Mouse (Mus musculus) inflammation-experienced regulatory T-cells, adult 6 months (primary cell): ENCODE results near the gene Gpx8. TPM values are rescaled to one million over a fixed set of nuclear protein-coding genes. Genes with fewer than 3 reads are reported as not detected.

Experiments used
- ATAC-seq: one replicate; pipeline ENCODE4 v1.8.0; 2017
- polyA plus RNA-seq, 3 experiments: library from polyadenylated mRNA; unstranded; fragments of 100-300 nt; shearing (Covaris generic); gene quantifications; one replicate each; pipeline ENCODE4 v1.2.1; 2017

Gene Gpx8
- polyA plus RNA-seq, 3 experiments from 2014 or later, result not detected

DNA sequence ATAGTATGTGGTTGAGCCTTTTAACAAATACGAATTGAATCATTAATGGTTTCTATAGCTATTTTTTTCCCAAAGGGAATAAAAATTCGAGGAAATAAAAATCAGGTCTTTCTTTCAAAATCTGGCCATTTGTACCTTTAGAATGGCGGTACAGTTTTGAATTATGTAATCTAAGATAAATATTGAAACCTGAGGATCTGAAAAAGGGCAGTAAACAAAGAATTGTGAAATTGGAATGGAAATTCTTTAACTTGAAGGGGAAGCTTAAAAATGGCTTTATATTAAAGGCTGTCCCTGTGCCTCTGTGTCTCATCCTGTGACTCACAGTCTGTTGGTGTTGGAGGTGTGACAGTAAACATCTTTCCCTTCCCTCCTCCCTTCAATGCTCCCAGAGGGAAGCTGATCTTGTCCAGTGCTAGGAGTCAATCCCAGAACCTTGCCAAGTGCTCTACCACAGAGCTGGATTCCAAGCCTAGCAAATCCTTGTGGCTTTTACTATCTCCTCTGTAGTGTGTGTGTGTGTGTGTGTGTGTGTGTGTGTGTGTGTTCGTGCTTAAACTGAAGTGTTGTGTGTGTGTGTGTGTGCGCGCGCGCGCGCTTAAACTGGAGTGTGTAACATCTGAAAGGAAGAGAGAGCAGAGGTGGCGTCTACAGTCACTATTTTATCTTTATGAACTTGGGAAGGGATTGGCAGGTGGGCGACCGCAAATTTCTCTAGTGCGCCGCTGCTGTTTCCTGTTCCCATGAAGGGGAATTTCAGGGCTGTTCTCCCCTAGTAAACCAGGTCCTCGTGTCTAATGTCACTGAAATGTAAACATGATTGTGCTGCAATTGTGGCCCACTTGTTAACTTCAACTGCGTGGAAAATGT, 22.7 kb downstream of the Gpx8 start:
- peak; percentile 76 for ATAC-seq

DNA sequence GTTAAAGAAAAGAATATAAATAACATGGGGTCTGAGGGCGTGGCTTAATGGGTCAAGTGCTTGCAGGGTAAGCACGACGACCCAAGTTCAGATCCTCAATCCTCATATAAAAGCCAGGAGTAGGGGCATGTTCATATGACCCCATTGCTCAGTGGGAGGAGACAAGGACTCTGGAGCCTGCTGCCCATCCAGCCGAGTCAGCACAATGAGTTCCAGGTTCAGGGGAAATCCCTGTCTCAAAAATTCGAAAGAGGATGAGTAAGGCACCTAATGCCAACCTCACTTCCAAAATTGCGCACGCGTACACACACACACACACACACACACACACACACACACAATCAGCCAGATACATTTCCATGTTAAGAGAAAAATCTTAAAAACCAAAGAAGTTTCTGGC, 23.7 kb downstream of the Gpx8 start:
- ATAC-seq, result no peak

DNA sequence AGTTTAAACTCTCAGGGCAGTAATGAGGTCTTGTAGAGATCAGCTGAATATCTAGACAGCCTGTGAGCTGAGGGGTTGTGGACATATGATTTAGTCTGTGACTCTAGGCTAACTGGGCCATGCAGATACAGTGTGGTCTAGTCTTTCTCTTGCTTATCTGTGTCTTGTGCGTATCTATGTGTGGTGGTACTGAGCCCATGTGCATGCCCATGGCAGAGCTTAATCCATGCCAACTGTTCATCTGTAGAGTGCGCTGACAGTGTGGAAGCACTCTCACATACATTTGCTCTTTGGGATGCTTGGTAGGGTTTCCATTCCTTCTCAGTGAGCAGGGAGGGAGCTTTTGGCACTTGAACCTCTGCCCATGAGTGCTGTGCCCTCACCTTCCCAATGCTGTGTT, 24.7 kb downstream of the Gpx8 start:
- ATAC-seq, result no peak

DNA sequence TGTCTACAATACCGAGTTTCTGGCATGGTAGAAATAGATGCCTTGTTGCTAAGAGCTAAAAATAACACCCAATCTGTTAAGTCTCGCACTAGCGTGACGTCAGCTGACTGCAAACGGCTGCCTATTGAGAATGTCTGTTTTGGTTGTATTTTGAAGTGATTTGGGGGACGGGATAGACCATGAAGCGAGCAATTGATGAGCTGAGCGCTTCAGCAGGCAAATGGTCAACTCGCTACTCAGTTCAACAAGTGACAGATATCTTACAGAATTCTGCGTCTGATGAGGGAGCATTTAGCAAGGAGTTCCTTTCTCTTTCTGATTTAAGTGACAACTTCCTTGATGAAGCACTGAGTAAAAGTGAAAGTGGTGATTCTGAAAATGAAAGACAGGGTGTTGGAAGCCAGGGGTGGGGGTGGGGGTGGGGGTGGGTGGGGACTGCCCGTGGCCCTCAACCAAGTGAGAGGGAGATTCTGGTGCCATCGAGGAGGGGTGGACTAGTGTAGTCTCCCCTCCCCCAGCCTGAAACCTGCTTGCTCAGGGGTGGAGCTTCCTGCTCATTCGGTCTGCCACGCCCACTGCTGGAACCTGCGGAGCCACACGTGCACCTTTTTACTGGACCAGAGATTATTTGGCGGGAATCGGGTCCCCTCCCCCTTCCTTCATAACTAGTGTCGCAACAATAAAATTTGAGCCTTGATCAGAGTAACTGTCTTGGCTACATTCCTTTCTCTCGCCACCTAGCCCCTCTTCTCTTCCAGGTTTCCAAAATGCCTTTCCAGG, 32.8 kb downstream of the Gpx8 start:
- peak; percentile 94 for ATAC-seq

DNA sequence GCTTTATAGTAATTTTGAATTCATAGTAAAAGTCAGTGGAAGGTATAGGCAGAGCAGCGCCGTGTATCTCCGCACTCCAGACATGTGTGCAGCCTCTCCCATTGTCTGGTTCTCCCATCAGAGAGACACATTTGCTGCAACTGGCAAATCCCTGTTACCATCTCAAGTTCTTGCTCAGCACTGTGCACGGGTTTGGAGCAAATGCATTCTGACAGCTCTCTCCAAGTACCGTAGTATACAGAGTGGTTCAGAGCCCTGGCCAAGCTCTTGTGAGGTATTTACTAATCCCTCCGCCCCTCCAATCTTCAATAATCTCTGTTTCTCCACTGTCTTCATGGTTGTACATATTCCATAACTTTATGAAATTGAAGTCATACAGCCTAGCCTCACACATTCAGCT, 33.5 kb downstream of the Gpx8 start:
- no peak for ATAC-seq

DNA sequence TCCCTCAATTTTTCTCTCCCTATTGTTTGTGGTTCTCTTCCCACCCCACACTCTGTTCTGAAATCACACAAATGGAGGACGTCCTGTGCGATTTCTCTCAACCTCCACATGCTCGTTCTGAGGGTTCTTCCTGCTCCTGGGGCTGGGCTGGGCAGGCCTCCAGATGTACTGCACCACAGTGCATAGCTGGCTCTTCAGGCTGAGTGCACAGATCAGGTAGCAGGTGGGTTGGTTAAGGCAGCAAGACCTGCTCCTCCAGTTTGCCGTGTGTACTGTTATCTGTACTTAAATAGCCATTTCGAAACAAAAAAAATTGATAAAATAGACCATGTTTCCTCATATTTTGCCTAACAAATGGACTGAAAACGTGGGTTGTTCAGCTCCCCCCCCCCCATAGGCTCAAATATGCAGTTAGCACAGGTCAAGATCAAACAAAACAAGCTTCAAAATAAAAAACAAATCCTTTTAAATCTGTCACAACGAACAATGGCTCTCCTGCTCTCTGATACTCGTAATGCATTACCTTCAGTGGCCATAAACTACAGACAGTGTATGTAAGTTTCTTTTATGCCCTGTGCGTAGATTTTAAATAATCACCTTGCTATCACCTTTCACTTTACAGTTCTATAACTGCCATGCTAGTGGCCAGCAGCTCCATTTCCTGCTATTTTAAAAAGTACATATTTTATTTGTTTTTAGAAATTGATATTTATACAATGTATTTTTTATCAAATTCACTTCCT, 45.5 kb downstream of the Gpx8 start:
- ATAC-seq, result no peak

DNA sequence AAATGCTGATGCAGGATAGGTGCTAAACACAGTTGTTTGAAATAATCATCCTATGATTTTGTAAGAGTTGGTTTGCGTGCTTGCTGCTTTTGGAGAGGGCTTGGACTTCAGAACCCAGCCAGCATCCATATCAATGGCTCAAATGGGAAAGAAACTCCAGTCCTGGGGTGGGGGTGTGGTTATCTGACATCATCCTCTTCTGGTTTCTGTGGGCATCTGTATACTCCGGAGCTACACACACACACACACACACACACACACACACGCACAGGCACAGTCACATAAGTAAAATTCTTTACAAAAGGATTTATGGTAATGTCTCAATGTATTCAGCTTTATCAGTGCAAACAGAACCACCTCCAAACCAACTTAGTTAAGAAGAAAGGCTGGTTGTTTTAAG, 46.1 kb downstream of the Gpx8 start:
- ATAC-seq, result no peak

DNA sequence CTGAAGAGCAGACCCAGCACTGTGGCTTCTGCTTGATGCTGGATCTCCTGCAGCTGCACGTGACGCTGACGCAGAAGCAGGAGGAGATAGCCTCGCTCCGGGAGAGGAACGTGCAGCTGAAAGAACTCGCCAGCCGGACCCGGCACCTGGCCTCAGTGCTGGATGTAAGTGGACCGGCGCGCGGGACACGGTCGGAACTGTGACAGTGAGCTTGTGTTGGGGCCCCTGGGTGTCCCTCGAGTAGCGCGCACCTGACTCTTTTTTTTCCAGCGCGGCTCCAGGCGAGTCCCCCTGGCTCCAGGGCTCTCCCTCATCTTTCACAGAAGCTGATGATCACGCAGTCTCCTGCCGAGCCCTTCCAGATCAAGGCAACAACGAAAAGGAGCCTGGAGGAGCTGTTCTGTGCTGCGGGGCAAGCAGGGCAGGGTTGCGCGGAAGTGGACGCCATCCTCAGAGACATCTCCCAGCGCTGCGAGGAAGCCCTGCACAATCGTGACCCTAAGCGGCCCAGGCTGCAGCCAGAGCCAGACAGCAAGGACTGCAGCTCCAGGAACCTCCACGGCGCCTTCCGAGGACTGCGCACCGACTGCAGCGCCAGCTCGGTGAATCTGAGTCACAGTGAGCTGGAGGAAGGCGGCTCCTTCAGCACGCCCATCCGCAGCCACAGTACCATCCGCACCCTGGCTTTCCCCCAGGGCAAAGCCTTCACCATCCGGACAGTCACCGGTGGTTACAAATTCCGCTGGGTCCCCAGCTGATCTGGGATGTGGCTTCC, 47.6 kb downstream of the Gpx8 start:
- ATAC-seq, result peak; percentile 32

DNA sequence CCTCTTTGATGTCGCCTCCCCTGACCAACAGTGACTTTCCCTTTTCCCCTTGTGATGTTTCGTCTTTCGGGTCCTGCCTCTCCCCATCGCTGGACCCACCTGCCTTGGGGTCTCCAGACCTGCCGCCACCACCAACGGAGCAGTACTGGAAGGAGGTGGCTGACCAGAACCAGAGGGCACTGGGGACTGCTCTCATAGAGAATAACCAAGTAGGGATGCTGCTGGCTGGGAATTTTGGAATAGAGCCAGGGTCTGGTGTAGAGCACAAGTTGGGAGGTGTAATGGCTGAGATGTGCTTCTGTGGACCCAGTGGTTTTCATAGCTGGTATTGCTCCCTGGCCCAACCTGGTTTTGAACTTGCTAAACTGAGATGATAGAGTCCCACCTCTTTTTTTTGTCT, 48.8 kb downstream of the Gpx8 start:
- ATAC-seq, result no peak

DNA sequence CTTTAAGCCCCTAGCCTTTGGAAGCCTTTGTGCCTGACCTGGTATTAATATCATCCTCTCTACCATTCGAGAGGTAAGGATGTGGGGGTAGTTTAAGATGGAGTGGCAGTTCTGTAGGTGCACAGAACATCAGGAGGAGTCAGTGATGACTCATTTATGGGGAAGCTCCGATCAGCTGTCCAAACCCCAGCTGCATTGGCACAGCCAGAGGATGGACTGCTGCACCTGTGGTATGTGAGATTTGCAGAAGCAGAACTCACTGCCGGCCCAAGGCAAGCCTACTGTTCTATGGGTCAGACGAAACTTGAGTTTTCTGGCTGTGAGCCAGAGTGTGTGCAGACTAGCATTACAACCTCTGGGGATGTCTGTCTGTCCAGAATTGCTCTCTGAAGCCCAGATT, 49.8 kb downstream of the Gpx8 start:
- ATAC-seq, result no peak

DNA sequence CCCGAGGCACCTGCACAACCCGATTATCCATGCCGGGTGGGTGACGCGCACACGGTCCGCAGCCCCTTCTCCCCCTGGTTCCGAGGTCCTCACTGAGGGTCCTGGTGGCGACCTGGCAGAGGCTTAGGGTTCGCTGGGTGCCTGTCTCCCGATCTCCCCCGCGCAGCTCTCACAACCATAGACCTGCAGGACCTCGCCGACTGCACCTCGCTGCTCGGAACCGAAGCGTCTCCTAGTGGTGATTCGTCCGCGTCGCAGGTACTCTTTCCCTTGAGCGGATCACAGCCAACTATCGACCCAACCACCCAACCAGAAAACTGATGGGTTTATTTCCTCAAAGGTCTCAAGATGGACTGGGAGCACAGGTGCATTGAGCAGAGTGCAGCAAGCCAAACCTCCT, 52.0 kb downstream of the Gpx8 start:
- peak; percentile 86 for ATAC-seq

DNA sequence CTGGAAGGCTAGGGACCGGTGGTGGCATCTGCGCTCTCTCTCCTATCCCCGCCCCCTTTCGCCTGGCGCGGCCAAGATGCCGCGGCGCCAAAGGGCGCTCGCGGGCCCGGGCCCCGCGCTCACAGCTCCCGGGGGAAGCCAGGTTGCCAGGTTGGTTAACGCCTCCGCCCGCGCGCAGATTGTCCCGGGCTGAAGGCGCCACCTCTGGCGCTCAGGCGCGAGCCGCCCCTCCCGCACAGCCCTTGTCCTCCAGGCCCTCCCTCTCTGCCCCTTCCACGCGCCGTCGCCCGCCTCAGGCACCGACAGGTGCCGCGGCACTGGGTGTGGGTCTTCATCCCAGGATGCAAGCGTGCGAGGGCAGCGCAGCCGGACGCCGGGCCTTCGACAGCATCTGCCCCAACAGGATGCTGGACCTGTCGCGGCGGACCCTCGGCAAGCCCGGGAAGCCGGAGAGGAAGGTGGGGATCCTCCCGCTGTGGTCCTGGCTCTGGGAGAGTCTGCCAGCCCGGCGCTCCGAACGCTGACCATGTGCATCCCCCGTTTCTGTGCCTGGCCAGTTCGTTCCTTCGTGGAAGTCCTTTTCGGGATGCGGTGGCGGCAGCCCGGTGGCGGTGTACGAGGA, 52.6 kb downstream of the Gpx8 start, which contains the start of gene Mcidas:
Gene Mcidas, plus strand, starts transcription at position 315 of the 622 bp plus-strand sequence.
- peak; percentile 24 for ATAC-seq

Other genes starting within 250 kb of the Gpx8 start
- gene Plpp1, start 245.6 kb downstream of the Gpx8 start, polyA plus RNA-seq, result 1 to 10 TPM in 2 of 3 experiments, under 1 TPM in 1; 0.94 to 5.9 (median 1.2) TPM
- 10 to 100 TPM; 55.7 to 77.3 (median 74.5) TPM for gene Mtrex, start 119.0 kb downstream of the Gpx8 start, polyA plus RNA-seq
- gene Dhx29, start 119.0 kb downstream of the Gpx8 start, polyA plus RNA-seq, result 10 to 100 TPM in 2 of 3 experiments, 1 to 10 TPM in 1; 8.8 to 12.4 (median 10.9) TPM
- not detected for gene Ccno, start 58.6 kb downstream of the Gpx8 start, polyA plus RNA-seq
- not detected for gene Mcidas, start 52.6 kb downstream of the Gpx8 start, polyA plus RNA-seq
- gene Cdc20b, start 11.3 kb downstream of the Gpx8 start, polyA plus RNA-seq, result not detected
- 10 to 100 TPM in 1 of 3 experiments, under 1 TPM in 1, not detected in 1; 0.98 to 40.3 TPM for gene Gzma, start 54.6 kb upstream of the Gpx8 start, polyA plus RNA-seq
- gene Esm1, start 163.2 kb upstream of the Gpx8 start, polyA plus RNA-seq, result 1 to 10 TPM in 1 of 3 experiments, under 1 TPM in 2; 0.27 to 4.4 (median 0.63) TPM
- gene Gzmk, start 179.5 kb upstream of the Gpx8 start, polyA plus RNA-seq, result 100 to 1,000 TPM in 1 of 3 experiments, 1 to 10 TPM in 2; 1.0 to 254 (median 2.3) TPM
- gene BC067074, start 246.7 kb upstream of the Gpx8 start, polyA plus RNA-seq, result not detected